Mouse (Mus musculus) G1E (cell line): ENCODE measurements around the gene Evx2. TPM values are rescaled to one million over a fixed set of nuclear protein-coding genes. Genes with fewer than 3 reads are reported as not detected.

Experiments
- ATAC-seq: 2 replicates; pipeline ENCODE4 v1.8.0; 2016; ENCODE audit warnings: mild to moderate bottlenecking; ENCODE audit not compliant: insufficient number of reproducible peaks, poor library complexity, low FRiP score, severe bottlenecking; ENCODE audit errors: extremely low read depth
- DNase-seq: peaks from one replicate; pipeline ENCODE4 v3.0.0; 2012; ENCODE audit warnings: low spot score
- H3K27me3 ChIP-seq: 2 replicates; pipeline ENCODE4 v1.6.1; 2012; ENCODE audit warnings: mild to moderate bottlenecking, low read length, inconsistent platforms; ENCODE audit not compliant: insufficient read depth
- H3K36me3 ChIP-seq: replicated peaks from 2 replicates; pipeline ENCODE3; 2012; ENCODE audit warnings: mild to moderate bottlenecking, inconsistent platforms
- H3K4me1 ChIP-seq: 2 replicates; pipeline ENCODE4 v1.6.1; 2012; ENCODE audit warnings: low read depth, low read length, inconsistent platforms, mixed read lengths; ENCODE audit not compliant: insufficient read depth
- H3K4me3 ChIP-seq: 2 replicates; pipeline ENCODE4 v1.5.1; 2012; ENCODE audit warnings: low read depth, mild to moderate bottlenecking, inconsistent platforms, low read length, moderate library complexity, mixed read lengths
- H3K9me3 ChIP-seq: replicated peaks from 2 replicates; pipeline ENCODE4 v1.6.1; 2012; ENCODE audit warnings: inconsistent platforms
- CTCF ChIP-seq: IDR thresholded peaks from 2 replicates; pipeline ENCODE4 v1.5.1; 2012; ENCODE audit warnings: low read depth, low read length, inconsistent platforms, mixed read lengths
- GATA1 ChIP-seq: IDR thresholded peaks from 2 replicates; pipeline ENCODE4 v1.6.1; 2012; ENCODE audit warnings: borderline replicate concordance, low read length, inconsistent platforms, mixed read lengths
- GATA2 ChIP-seq: IDR thresholded peaks from 2 replicates; pipeline ENCODE4 v1.6.1; 2012; ENCODE audit warnings: low read depth, low read length, inconsistent platforms, borderline replicate concordance
- POLR2AphosphoS5 ChIP-seq: IDR thresholded peaks from 2 replicates; pipeline ENCODE4 v1.6.1; 2012; ENCODE audit warnings: low read depth, low read length, inconsistent platforms; ENCODE audit not compliant: insufficient replicate concordance
- TAL1 ChIP-seq: conservative IDR thresholded peaks from 2 replicates; pipeline ENCODE4 v1.6.1; 2012; ENCODE audit warnings: low read depth, low read length, inconsistent platforms, mixed read lengths
- polyA plus RNA-seq: library from polyadenylated mRNA; stranded (reverse); fragments of >175 nt; gene quantifications from 2 replicates; pipeline ENCODE4 v1.2.3, GENCODE M21; 2012
- total RNA-seq, 2 experiments: library from RNA; stranded (forward) in 1 of 2; stranded (reverse) in 1 of 2; fragments of 200-1000 nt in 1 of 2; fragments of >200 nt in 1 of 2; fragmentation: Nextera tagmentation in 1 of 2; gene quantifications; 2 replicates each; pipeline ENCODE4 v1.2.3; 2014 to 2017

The Evx2 gene
- total and polyA plus RNA-seq, 3 experiments, result 0.05 TPM; not detected in 2

DNA sequence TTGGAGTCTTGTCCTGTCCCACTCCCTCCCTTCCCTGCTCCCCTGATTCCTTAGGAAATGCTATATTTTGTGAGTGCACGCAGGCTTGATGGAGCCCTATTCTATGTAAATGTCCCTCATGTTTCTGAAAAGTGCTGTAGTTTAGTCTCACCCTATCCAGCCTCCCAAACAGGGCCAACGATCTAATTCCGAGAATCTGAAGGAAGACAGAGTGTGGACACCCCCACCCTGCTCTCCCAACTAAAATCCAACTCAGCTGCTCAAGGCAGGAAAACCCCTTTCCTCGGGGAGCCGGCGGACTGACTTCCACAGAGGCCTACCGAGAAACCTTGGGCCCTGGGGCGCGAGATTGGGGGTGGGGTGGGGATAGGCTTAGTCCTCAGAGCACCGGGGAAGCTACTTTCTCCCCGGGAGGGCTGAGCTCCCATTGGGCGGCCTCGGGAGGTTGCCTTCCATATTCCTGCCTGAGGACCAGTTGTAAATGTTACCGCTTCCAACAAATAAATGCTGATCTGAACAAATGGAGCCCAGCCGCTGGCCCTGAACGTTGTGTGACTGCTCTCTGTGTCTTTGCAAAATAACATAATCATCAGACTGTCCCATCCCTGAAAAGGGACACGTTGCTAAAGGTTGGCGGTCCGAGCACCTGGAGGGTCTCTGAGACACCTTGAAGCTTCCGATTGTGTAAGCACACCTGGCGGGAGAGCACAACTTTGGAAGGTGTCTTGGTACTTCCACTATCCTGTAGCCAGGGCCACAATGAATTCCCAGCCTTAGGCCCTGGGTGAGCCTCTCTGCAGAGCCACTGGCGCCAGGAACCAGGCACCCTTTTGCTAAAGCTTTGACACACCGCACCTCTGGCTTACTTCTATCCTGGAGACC, 40.5 kb upstream of the Evx2 start:
- Histone ChIP-seq H3K27me3 (peaks cover 16% of the 10 kb centered on the region; the same call in 1 of the 2 replicates), H3K4me3 (no peak overlapping the region), H3K4me1 (no peaks in the 10 kb centered on the region), H3K36me3 (no peaks in the 10 kb centered on the region), H3K9me3 (peaks cover 13% of the 10 kb centered on the region)
- TF ChIP-seq TAL1 (no peak), GATA2 (no peak), CTCF (no peak), POLR2AphosphoS5 (no peak), GATA1 (no peak)
- no peak for DNase-seq
- no peak for ATAC-seq

DNA sequence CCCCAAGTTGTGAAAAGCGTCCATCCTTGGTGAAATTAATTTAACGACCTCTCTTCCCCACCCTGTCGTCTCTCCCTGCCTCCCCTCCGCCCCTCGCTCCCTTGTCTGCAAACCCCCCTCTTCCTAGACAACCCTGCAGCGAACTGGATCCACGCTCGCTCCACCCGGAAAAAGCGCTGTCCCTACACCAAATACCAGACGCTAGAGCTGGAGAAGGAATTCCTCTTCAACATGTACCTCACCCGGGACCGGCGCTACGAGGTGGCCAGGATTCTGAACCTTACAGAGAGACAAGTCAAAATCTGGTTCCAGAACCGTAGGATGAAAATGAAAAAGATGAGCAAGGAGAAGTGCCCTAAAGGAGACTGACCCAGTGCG, 39.7 kb upstream of the Evx2 start:
- H3K36me3 ChIP-seq, result no peaks in the 10 kb centered on the region

DNA sequence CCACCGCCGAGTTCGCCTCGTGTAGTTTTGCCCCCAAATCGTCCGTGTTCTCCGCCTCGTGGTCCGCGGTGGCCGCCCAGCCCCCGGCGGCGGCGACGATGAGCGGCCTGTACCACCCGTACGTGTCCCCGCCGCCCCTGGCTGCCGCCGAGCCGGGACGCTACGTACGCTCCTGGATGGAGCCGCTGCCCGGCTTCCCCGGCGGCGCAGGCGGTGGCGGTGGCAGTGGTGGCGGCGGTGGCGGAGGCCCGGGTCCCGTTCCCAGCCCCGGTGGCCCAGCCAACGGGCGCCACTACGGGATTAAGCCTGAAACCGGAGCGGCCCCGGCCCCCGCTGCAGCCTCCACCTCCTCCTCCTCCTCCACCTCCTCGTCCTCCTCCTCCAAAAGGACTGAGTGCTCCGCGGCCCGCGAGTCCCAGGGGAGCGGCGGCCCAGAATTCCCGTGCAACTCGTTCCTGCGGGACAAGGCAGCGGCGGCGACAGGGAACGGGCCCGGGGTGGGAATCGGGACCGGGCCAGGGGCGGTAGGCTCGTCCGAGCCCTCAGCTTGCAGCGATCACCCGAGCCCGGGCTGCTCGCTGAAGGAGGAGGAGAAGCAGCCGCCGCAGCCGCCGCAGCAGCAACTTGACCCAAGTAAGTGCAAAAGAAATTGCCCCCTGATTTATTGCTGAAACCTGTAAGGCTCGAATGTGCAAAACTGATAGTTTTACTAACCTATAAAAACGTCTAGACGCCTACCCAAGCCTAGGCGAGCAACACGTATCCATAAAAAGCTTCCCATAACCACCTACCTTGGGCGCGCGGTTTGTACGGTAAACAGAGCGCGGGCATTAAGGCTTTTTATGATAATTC, 39.1 kb upstream of the Evx2 start:
- ATAC-seq (no peak), DNase-seq (no peak)
- Histone ChIP-seq H3K4me1 (no peaks in the 10 kb centered on the region), H3K36me3 (no peaks in the 10 kb centered on the region), H3K9me3 (peaks cover 9% of the 10 kb centered on the region), H3K4me3 (no peak overlapping the region; the same call in 1 of the 2 replicates), H3K27me3 (peaks cover 16% of the 10 kb centered on the region; the same call in 1 of the 2 replicates)
- TF ChIP-seq GATA2 (no peak), TAL1 (no peak), GATA1 (no peak), POLR2AphosphoS5 (no peak), CTCF (no peak)

More for the DNA sequence above, 39.7 kb upstream of the Evx2 start:
- Histone ChIP-seq H3K9me3 (peaks cover 9% of the 10 kb centered on the region), H3K27me3 (peaks cover 16% of the 10 kb centered on the region; the same call in 1 of the 2 replicates), H3K4me3 (no peak overlapping the region), H3K4me1 (no peaks in the 10 kb centered on the region)
- TF ChIP-seq GATA1 (no peak), CTCF (no peak), POLR2AphosphoS5 (no peak), GATA2 (no peak)
- ATAC-seq (no peak), DNase-seq (no peak)

DNA sequence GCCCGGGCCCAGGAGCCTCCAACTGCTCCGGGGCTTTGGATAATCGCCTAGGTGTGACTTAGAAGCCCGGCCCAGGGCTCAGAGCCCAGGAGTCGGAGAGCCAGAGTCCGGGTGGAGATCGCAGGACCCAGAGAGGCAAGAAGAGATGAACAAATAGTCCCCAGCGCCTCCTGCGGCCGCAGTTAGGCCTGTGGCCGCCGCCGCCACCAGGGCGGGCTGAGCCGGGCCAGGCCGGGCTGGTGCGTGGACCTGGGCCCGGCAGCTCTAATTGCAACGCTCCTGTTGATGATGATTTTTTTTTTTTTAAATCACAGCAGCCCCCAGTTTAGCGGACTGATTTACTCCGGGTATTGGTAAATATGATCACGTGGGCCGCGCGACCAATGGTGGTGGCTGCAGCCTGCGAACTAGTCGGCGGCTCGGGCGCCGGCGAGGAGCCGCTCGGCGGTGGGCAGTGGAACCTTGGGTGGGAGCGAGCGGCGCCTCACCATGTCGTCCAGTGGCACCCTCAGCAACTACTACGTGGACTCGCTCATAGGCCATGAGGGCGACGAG, 38.3 kb upstream of the Evx2 start, which contains the start of gene Hoxd9:
TSS of gene Hoxd9 (plus strand) at position 161 of the 555 bp plus-strand sequence.
- Histone ChIP-seq H3K9me3 (peaks cover 9% of the 10 kb centered on the region), H3K27me3 (peaks cover 24% of the 10 kb centered on the region), H3K4me3 (no peak within 1 kb of the TSS; the same call in 1 of the 2 replicates), H3K36me3 (no peaks in the 10 kb centered on the region), H3K4me1 (no peaks in the 10 kb centered on the region)
- TF ChIP-seq CTCF (no peak), POLR2AphosphoS5 (no peak), GATA1 (no peak), GATA2 (no peak), TAL1 (no peak)
- DNase-seq (no peak), ATAC-seq (no peak)

DNA sequence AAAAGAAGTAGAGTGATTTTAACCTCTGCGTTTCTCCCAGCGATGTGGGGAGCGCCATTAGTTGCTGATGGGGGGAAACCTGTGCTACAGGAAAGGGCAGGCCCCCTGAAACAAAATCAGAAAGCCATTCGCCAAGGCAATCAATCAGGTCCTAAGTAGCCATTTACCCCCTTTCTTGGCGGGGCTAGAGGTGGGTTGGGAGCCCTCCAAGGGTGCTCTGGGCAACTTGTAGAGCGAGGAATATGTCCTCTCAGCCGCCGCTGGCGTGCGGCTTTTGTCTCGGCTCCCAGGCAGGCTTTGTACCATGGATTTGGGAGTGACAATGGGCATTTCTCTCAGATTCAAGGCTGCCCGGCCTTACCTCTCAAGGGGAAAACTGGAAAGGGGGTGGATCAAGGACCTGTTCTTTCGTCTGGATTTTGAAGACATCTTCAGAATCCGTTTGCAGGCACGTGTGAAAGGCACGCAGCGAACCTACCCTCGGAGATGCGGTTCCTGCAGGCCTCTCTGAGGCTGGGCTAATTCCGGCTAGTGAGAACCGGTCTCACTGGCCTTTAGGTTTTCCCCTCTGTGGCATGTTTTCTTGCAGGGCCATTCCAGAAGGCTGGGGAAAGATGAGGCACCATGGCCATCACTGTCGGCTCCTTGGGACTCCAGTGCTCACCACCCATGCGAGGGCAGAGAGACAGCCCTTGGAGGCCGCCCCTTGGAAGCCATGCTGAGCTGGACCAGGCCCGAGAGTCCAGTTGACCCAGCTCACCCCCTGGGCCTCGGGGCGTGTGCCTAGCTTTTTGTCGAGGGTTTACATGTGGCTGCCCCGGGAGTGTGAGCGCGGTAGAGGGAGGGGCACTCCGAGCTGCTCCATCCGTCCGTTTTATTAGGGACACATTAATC, 37.3 kb upstream of the Evx2 start:
- ATAC-seq, result no peak
- Histone ChIP-seq H3K36me3 (no peaks in the 10 kb centered on the region), H3K4me1 (no peaks in the 10 kb centered on the region), H3K4me3 (no peak overlapping the region), H3K9me3 (peaks cover 9% of the 10 kb centered on the region), H3K27me3 (peaks cover 33% of the 10 kb centered on the region)
- TF ChIP-seq TAL1, result no peak
- TF ChIP-seq CTCF, result no peak
- TF ChIP-seq GATA1, result no peak
- no peak for TF ChIP-seq GATA2
- no peak for TF ChIP-seq POLR2AphosphoS5
- no peak for DNase-seq
